ENCODE assay signal across 16 mouse cellular contexts in genomic region chr4:125302660-125303059, GRCm38 (mm10).
DNase-seq lines count a peak whose midpoint lies in the region.
"Had no signal": no experiment of that assay in that cellular context is flagged by ENCODE, and none has a peak within 500 bp of the region (broad histone marks: within the 10 kb centered on the region; RNA-seq: fewer than 3 reads in every experiment).

No protein-coding gene starts in this region.

- peak; percentile 41 for DNase-seq in left cerebral cortex, adult 11 months (ENCODE audit: low spot score)
- no peak for DNase-seq in left cerebral cortex, postnatal 10 days (ENCODE audit: extremely low spot score in 1 of 2, low spot score in 2 of 2)
- peak; percentile 50 to 52 for DNase-seq in right cerebral cortex, adult 2 months (ENCODE audit: low spot score in 2 of 2)
- DNase-seq in right cerebral cortex, postnatal 14 days: no peak
- peak; percentile 43 to 55 for DNase-seq in left cerebral cortex, postnatal 36 days (ENCODE audit: low spot score in 2 of 2)
- no peak for DNase-seq in neural tube, embryonic 10.5 days (ENCODE audit: extremely low spot score, low spot score)
- DNase-seq: adrenal gland, adult 2 months; adrenal gland, postnatal 14 days; cerebellum, adult 11-12 months; cerebellum, adult 8-10 months; cerebellum, postnatal 10 days; cerebellum, postnatal 36 days; embryo, embryonic 11 days; gastrocnemius, adult 2 months; gastrocnemius, postnatal 14 days; heart, adult 11 months had no signal

- intact Hi-C loops in left cerebral cortex, postnatal 10 days (cut with DNase I): no loop called here
- intact Hi-C loops in left cerebral cortex, postnatal 36 days (cut with DNase I): loop anchor here (5.0 kb wide), 1 partner anchor 95 kb away; no protein-coding TSS in a partner anchor

Comparison
In these comparisons a context has a peak if more than half of its experiments do, and no peak if none do; other contexts are left out.
1. DNase-seq: peak in left cerebral cortex, adult 11 months (single experiment), right cerebral cortex, adult 2 months (2 of 2) and left cerebral cortex, postnatal 36 days (2 of 2); none in left cerebral cortex, postnatal 10 days (0 of 2), right cerebral cortex, postnatal 14 days (single experiment) and neural tube, embryonic 10.5 days (single experiment).